Mouse (Mus musculus) heart, postnatal 36 days (tissue): ENCODE results near the gene Birc5. TPM values are rescaled to one million over a fixed set of nuclear protein-coding genes. Genes with fewer than 3 reads are reported as not detected.
"Not testable (repeated sequence)": the region's sequence is repeated elsewhere in the genome, so short reads cannot be mapped to it uniquely, and the experiment has no call there.

Experiments
- DNase-seq, 2 experiments: peaks; one replicate each; pipeline ENCODE4 v3.0.0; 2021 to 2022
- intact Hi-C: fragments of 180-260 bp; cut with DNase I; formaldehyde crosslinking; loops from one replicate; pipeline ENCODE4 v1.15.1; 2025
- total RNA-seq, 2 experiments: library from RNA; stranded (reverse); gene quantifications; 2 replicates each; pipeline ENCODE4 v1.2.3; 2021

Birc5 gene
- total RNA-seq, 2 experiments from 2014 or later, result 0.80 to 1.1 TPM

GRCm38 (mm10) chr11:117826164-117826563 lies 22.9 kb upstream of the Birc5 start:
- no peak for DNase-seq
- intact Hi-C loops, result loop anchor here (5.0 kb wide), 1 partner anchor 344 kb away; the partner anchor contains the start of gene Gm11733

GRCm38 (mm10) chr11:117826916-117827315 lies 22.1 kb upstream of the Birc5 start:
- intact Hi-C loops, result loop anchor here (5.0 kb wide), 1 partner anchor 345 kb away; the partner anchor contains the start of gene Gm11733
- DNase-seq, result no peak

GRCm38 (mm10) chr11:117827386-117827785 lies 21.7 kb upstream of the Birc5 start:
- intact Hi-C loops, result loop anchor here (5.0 kb wide), 1 partner anchor 345 kb away; the partner anchor contains the start of gene Gm11733
- DNase-seq, result no peak

- no peak for DNase-seq
- intact Hi-C loops, result loop anchor here (5.0 kb wide), 1 partner anchor 346 kb away; the partner anchor contains the start of gene Gm11733
Measured at GRCm38 (mm10) chr11:117828149-117828887, 20.7 kb upstream of the Birc5 start.

GRCm38 (mm10) chr11:117828888-117829604 lies 20.0 kb upstream of the Birc5 start:
- DNase-seq, result peak in 1 of 2 experiments; percentile 65

GRCm38 (mm10) chr11:117829671-117830215 lies 19.3 kb upstream of the Birc5 start:
- DNase-seq, result no peak
- intact Hi-C loops, result loop anchor here (5.0 kb wide), 1 partner anchor 347 kb away; the partner anchor contains the start of gene Gm11733

More at GRCm38 (mm10) chr11:117828888-117829604, 20.0 kb upstream of the Birc5 start:
- intact Hi-C loops, result loop anchor here (5.0 kb wide), 1 partner anchor 347 kb away; the partner anchor contains the start of gene Gm11733

GRCm38 (mm10) chr11:117830401-117830800 lies 18.6 kb upstream of the Birc5 start:
- intact Hi-C loops, result no loop called here
- no peak for DNase-seq

GRCm38 (mm10) chr11:117832086-117832969 lies 16.7 kb upstream of the Birc5 start:
- intact Hi-C loops, result no loop called here
- DNase-seq, result peak; percentile 75 to 80

GRCm38 (mm10) chr11:117833509-117833908 lies 15.5 kb upstream of the Birc5 start:
- intact Hi-C loops, DNase-seq: not testable (repeated sequence)

GRCm38 (mm10) chr11:117834086-117834485 lies 15.0 kb upstream of the Birc5 start:
- intact Hi-C loops, result no loop called here
- DNase-seq, result no peak

GRCm38 (mm10) chr11:117836306-117836705 lies 12.7 kb upstream of the Birc5 start:
- intact Hi-C loops, result no loop called here
- DNase-seq, result no peak

GRCm38 (mm10) chr11:117838572-117838971 lies 10.5 kb upstream of the Birc5 start:
- intact Hi-C loops, result no loop called here
- DNase-seq, result no peak

GRCm38 (mm10) chr11:117839021-117839420 lies 10.0 kb upstream of the Birc5 start:
- intact Hi-C loops, result no loop called here
- no peak for DNase-seq

- intact Hi-C loops, result no loop called here
- DNase-seq, result no peak
Measured at GRCm38 (mm10) chr11:117840910-117841309, 8.1 kb upstream of the Birc5 start.

GRCm38 (mm10) chr11:117843434-117843833 lies 5.6 kb upstream of the Birc5 start:
- no peak for DNase-seq
- intact Hi-C loops, result no loop called here

- DNase-seq, result no peak
- intact Hi-C loops, result no loop called here
Measured at GRCm38 (mm10) chr11:117844997-117845396, 4.1 kb upstream of the Birc5 start.

- intact Hi-C loops, result no loop called here
- DNase-seq, result no peak
Measured at GRCm38 (mm10) chr11:117845651-117846050, 3.4 kb upstream of the Birc5 start.

GRCm38 (mm10) chr11:117846640-117847039 lies 2.4 kb upstream of the Birc5 start:
- DNase-seq, result no peak
- intact Hi-C loops, result no loop called here

GRCm38 (mm10) chr11:117847593-117848215 lies 1.3 kb upstream of the Birc5 start:
- DNase-seq, result no peak
- intact Hi-C loops, result no loop called here
